Mouse (Mus musculus): Measurements from ENCODE around the gene Pcbp2. TPM values are rescaled to one million over a fixed set of nuclear protein-coding genes. Genes with fewer than 3 reads are reported as not detected.

The Pcbp2 gene
- polyA plus RNA-seq, 1 experiment from 2014 or later = 140 TPM

DNA sequence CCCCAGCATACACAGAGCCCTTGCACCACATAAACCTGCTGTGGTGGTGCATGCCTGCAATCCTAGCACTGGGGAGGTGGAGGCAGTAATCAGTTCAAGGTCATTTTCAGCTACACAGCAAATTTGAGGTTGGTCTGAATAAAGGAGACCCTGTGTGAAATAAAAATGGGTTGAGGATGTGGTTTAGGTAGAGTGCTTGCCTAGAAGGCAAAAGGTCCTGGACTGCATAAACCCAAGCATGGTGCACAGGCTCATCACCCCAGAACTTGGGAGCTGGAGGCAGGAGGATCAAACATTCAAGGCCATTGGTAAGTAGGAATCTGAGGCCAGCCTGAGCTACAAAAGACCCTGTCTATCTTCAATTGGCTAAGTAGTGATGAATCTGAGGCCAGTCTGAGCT, 37.2 kb downstream of the Pcbp2 start:
- no peak for ATAC-seq (replicated peaks; ENCODE audit: extremely low read depth, insufficient read depth, low FRiP score)

DNA sequence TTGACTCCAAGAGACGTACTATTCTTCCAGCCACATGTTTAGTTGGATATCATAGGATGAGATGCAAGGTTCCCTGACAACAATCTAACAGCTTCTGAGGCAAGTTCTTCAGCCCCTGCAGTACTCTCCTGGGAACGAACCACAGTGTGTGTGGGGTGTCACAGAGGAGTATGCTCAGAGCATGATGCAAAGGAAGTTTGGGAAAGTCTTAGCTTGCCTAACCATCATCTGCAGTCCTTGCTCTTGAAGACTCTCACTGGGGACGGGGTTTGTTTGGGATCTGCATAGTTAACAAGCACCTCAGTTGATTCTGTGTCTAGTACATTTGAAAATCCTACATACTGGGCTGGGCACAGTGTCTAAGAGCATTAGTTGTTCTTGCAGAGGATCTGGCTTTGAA, 38.0 kb downstream of the Pcbp2 start:
- no peaks in the 10 kb centered on the region for H3K27me3 ChIP-seq (ENCODE audit: control insufficient read depth, insufficient read depth, low read length)
- peaks cover 14% of the 10 kb centered on the region for H3K36me3 ChIP-seq (ENCODE audit: control insufficient read depth, insufficient read depth)
- H3K4me2 ChIP-seq (ENCODE audit: low read depth, low read length) = no peak overlapping the region
- H3K27ac ChIP-seq (ENCODE audit: low read length) = no peak overlapping the region
- no peak overlapping the region for H3K4me3 ChIP-seq (ENCODE audit: low read length)
- no peak overlapping the region for H3K9ac ChIP-seq (ENCODE audit: low read length)
- whole genome bisulfite sequencing = 82% methylated on average over 3 of the region's 3 CpGs
- no peaks in the 10 kb centered on the region for H3K9me3 ChIP-seq (replicated peaks; ENCODE audit: control insufficient read depth, low read length)
- no peak for ATAC-seq (replicated peaks; ENCODE audit: extremely low read depth, insufficient read depth, low FRiP score)
- H3K4me1 ChIP-seq (ENCODE audit: control insufficient read depth, insufficient read depth, low read length) = peaks cover 22% of the 10 kb centered on the region

More for the DNA sequence above, 37.2 kb downstream of the Pcbp2 start:
- H3K4me2 ChIP-seq (ENCODE audit: low read depth, low read length) = no peak overlapping the region
- no peak overlapping the region for H3K4me3 ChIP-seq (ENCODE audit: low read length)
- no peak overlapping the region for H3K9ac ChIP-seq (ENCODE audit: low read length)
- no peaks in the 10 kb centered on the region for H3K27me3 ChIP-seq (ENCODE audit: control insufficient read depth, insufficient read depth, low read length)
- no peak overlapping the region for H3K27ac ChIP-seq (ENCODE audit: low read length)
- peaks cover 22% of the 10 kb centered on the region for H3K4me1 ChIP-seq (ENCODE audit: control insufficient read depth, insufficient read depth, low read length)
- H3K9me3 ChIP-seq (replicated peaks; ENCODE audit: control insufficient read depth, low read length) = no peaks in the 10 kb centered on the region
- H3K36me3 ChIP-seq (ENCODE audit: control insufficient read depth, insufficient read depth) = peaks cover 18% of the 10 kb centered on the region

DNA sequence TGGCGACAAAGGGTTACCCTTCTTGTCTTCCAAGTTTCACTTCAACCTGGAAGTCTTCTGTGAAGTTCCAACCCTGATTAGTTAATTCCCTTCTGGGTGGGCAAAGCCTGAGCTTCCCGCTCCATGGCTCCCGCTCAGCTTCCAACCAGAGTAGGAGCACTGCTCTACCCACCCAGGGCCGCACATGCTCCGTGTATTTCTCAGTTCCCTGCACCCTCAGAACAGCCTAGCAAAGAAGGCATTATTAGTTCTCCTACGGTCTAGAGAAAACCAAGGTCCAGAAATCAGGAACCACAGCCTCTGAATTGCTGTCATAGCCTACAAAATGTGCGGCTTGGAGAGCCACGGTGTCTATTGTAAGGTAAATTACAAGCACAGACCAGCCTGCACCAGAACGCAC, 39.8 kb downstream of the Pcbp2 start:
- Histone ChIP-seq H3K36me3 (ENCODE audit: control insufficient read depth, insufficient read depth) (no peaks in the 10 kb centered on the region), H3K27me3 (ENCODE audit: control insufficient read depth, insufficient read depth, low read length) (no peaks in the 10 kb centered on the region), H3K27ac (ENCODE audit: low read length) (peak overlapping the region; percentile 84), H3K4me2 (ENCODE audit: low read depth, low read length) (peak overlapping the region; percentile 81), H3K9ac (ENCODE audit: low read length) (peak overlapping the region; percentile 72), H3K9me3 (replicated peaks; ENCODE audit: control insufficient read depth, low read length) (no peaks in the 10 kb centered on the region), H3K4me1 (ENCODE audit: control insufficient read depth, insufficient read depth, low read length) (peaks cover 22% of the 10 kb centered on the region), H3K4me3 (ENCODE audit: low read length) (peak overlapping the region; percentile 60)
- ATAC-seq (replicated peaks; ENCODE audit: extremely low read depth, insufficient read depth, low FRiP score) = peak; percentile 39; the same call in 1 of the 2 replicates
- WGBS = 6% methylated on average over 9 of the region's 9 CpGs

DNA sequence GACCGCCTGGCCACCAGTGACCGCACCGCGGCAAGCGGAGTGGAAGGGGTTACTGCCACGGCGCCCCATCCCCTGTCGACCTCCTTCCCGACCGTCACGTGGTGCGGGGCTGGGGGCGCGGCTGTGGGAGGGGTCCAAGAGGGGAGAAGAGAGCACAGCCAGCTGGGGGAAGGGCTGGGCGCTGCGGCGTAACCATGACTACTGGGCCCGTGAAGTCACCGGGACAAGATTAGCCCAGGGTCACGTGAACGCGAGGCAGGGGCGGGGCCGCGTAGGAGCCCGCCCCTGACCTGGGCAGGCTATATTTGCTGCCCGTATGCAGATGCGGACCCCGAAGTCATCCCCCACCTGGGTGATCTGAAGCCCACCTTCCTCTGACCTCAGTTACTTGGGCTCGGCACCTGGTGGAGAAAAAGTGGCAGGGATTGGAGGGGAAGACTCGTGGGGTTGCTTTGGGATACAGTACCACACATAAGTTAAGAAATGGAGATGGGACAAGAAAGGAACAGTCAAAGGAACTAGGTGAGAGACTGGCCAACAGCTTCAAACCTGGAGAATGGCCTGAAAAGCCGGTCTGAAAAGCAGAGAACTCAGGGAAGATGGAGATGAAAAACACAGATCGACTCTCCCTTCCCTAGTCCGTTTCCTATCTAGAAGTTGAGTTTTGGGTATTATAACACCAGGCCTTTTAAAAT, 40.4 kb downstream of the Pcbp2 start:
- peak; percentile 94 for ATAC-seq (replicated peaks; ENCODE audit: extremely low read depth, insufficient read depth, low FRiP score)
- H3K27ac ChIP-seq (ENCODE audit: low read length) = peak overlapping the region; percentile 84
- H3K9me3 ChIP-seq (replicated peaks; ENCODE audit: control insufficient read depth, low read length) = no peaks in the 10 kb centered on the region
- H3K4me1 ChIP-seq (ENCODE audit: control insufficient read depth, insufficient read depth, low read length) = peaks cover 23% of the 10 kb centered on the region
- 3% methylated on average over 34 of the region's 34 CpGs for WGBS
- H3K4me2 ChIP-seq (ENCODE audit: low read depth, low read length) = peak overlapping the region; percentile 81
- H3K4me3 ChIP-seq (ENCODE audit: low read length) = peak overlapping the region; percentile 60
- peak overlapping the region; percentile 72 for H3K9ac ChIP-seq (ENCODE audit: low read length)
- H3K36me3 ChIP-seq (ENCODE audit: control insufficient read depth, insufficient read depth) = no peaks in the 10 kb centered on the region
- H3K27me3 ChIP-seq (ENCODE audit: control insufficient read depth, insufficient read depth, low read length) = no peaks in the 10 kb centered on the region

DNA sequence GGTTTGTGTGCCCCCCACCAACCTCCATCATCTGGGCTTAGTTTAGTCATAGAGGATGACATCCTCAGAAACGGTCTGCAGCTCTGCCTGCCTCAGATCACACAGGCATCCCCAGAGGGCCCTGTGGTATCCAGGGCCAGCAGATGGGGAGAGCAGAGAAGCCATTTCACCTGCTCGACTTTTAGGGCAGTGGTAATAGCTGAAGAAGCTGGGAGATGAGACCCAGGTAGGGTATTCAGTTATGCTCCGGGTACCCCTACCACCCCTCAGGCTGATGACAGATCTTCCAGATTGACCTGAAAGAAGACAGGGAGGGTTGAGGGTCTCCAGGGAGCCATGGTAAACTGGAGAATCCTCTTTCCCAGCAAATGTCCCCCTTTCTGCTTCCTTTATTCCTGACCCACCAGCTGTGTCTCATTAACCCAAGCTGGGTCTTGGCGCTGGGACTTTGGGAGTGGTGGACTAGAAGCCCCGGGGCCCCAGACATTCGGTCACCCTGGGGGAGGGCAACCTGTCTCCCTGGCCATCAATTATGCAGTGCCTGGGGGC, 41.0 kb downstream of the Pcbp2 start:
- no peaks in the 10 kb centered on the region for H3K27me3 ChIP-seq (ENCODE audit: control insufficient read depth, insufficient read depth, low read length)
- H3K9ac ChIP-seq (ENCODE audit: low read length) = no peak overlapping the region
- no peaks in the 10 kb centered on the region for H3K36me3 ChIP-seq (ENCODE audit: control insufficient read depth, insufficient read depth)
- ATAC-seq (replicated peaks; ENCODE audit: extremely low read depth, insufficient read depth, low FRiP score) = no peak
- 27% methylated on average over 6 of the region's 6 CpGs for WGBS
- H3K9me3 ChIP-seq (replicated peaks; ENCODE audit: control insufficient read depth, low read length) = no peaks in the 10 kb centered on the region
- peaks cover 26% of the 10 kb centered on the region for H3K4me1 ChIP-seq (ENCODE audit: control insufficient read depth, insufficient read depth, low read length)
- H3K27ac ChIP-seq (ENCODE audit: low read length) = no peak overlapping the region; the same call in 1 of the 2 replicates
- no peak overlapping the region for H3K4me3 ChIP-seq (ENCODE audit: low read length)
- H3K4me2 ChIP-seq (ENCODE audit: low read depth, low read length) = peak overlapping the region; percentile 81

DNA sequence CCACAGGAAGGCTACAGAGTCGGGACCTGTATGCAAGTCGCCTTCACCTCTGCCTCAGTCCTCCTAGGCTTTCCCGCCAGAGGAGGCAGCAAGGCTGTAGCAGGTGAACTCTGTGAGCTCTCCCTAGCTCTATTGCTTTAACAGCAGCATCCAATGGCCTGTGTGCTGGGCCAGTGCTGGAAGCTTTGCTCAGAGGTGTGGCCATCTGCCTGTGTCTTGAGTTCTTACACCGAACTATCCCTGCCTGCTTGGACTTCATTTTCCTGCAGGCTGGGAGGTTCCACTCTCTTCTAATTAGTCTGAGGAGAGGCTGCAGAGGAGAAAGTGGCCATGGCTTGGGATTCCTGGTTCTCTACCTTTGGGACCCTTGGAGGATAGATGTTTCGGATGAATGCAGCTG, 41.7 kb downstream of the Pcbp2 start:
- 50% methylated on average over 5 of the region's 5 CpGs for WGBS
- Histone ChIP-seq H3K27ac (ENCODE audit: low read length) (no peak overlapping the region), H3K4me2 (ENCODE audit: low read depth, low read length) (no peak overlapping the region), H3K36me3 (ENCODE audit: control insufficient read depth, insufficient read depth) (no peaks in the 10 kb centered on the region), H3K4me3 (ENCODE audit: low read length) (no peak overlapping the region), H3K9me3 (replicated peaks; ENCODE audit: control insufficient read depth, low read length) (no peaks in the 10 kb centered on the region), H3K4me1 (ENCODE audit: control insufficient read depth, insufficient read depth, low read length) (peaks cover 26% of the 10 kb centered on the region), H3K27me3 (ENCODE audit: control insufficient read depth, insufficient read depth, low read length) (no peaks in the 10 kb centered on the region), H3K9ac (ENCODE audit: low read length) (no peak overlapping the region)
- no peak for ATAC-seq (replicated peaks; ENCODE audit: extremely low read depth, insufficient read depth, low FRiP score)

DNA sequence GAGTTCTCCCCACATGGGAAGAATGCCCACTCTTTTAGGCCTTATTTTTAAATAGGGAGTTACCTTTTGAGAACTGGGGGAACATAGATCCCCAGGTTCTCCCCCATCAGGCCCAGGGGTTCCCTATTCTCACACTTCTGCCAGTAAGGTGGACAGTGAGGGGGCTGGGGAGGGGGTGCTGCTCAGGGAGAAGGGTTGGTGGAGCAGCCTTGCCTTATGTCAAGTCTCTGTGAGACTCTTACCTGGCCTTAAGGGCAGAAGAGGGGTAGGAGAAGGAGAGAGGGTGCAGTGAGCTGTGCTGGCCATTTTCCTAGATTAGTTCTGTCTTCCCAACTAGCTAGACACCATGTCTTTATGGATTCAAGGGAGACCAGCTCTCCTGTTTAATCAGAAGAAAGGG, 42.1 kb downstream of the Pcbp2 start:
- Histone ChIP-seq H3K27ac (ENCODE audit: low read length) (no peak overlapping the region), H3K4me3 (ENCODE audit: low read length) (no peak overlapping the region), H3K36me3 (ENCODE audit: control insufficient read depth, insufficient read depth) (no peaks in the 10 kb centered on the region), H3K9me3 (replicated peaks; ENCODE audit: control insufficient read depth, low read length) (no peaks in the 10 kb centered on the region), H3K4me1 (ENCODE audit: control insufficient read depth, insufficient read depth, low read length) (peaks cover 26% of the 10 kb centered on the region), H3K4me2 (ENCODE audit: low read depth, low read length) (no peak overlapping the region), H3K9ac (ENCODE audit: low read length) (no peak overlapping the region), H3K27me3 (ENCODE audit: control insufficient read depth, insufficient read depth, low read length) (no peaks in the 10 kb centered on the region)
- no peak for ATAC-seq (replicated peaks; ENCODE audit: extremely low read depth, insufficient read depth, low FRiP score)

DNA sequence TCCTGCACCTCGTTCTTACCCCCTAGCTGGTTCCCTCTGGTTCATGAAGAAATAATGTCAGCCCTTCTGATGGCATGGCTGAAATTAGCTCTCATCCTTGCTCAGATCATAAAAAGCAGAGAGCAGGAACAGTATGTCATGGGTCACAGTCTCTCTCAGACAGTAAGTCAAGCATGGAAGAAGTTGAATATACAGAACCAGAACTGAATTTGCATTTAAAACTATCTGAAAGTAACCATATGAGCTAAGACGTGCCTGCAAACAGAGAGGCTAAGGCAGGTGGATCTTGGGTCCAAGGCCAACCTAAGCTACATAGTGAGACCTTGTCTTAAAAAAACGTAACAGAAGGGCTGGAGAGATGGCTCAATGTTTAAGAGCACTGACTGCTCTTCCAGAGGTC, 42.7 kb downstream of the Pcbp2 start:
- Histone ChIP-seq H3K36me3 (ENCODE audit: control insufficient read depth, insufficient read depth) (no peaks in the 10 kb centered on the region), H3K4me1 (ENCODE audit: control insufficient read depth, insufficient read depth, low read length) (peaks cover 26% of the 10 kb centered on the region), H3K4me2 (ENCODE audit: low read depth, low read length) (no peak overlapping the region), H3K27ac (ENCODE audit: low read length) (no peak overlapping the region), H3K4me3 (ENCODE audit: low read length) (no peak overlapping the region), H3K27me3 (ENCODE audit: control insufficient read depth, insufficient read depth, low read length) (no peaks in the 10 kb centered on the region), H3K9ac (ENCODE audit: low read length) (no peak overlapping the region), H3K9me3 (replicated peaks; ENCODE audit: control insufficient read depth, low read length) (no peaks in the 10 kb centered on the region)
- no peak for ATAC-seq (replicated peaks; ENCODE audit: extremely low read depth, insufficient read depth, low FRiP score)
- 74% methylated on average over 3 of the region's 3 CpGs for WGBS

DNA sequence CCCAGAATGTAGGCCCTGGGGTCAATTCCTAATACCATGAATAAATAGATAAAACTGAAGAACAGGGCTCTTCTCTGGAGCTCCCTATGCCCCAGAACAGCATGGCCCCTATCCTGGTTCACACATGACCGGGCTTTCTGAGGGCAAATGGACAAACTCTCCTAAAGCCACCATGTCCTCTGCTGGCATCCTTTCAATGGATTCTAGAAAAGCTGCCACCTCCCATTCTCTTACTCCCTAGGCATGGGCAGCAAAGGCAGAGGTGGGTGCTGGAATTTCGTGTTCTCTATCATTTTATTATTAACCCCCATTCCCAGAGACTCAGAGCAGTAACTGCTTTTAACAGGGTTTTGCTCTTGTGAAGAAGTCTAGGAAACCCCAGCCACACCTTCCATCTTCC, 44.9 kb downstream of the Pcbp2 start:
- no peak overlapping the region for H3K9ac ChIP-seq (ENCODE audit: low read length)
- no peak overlapping the region for H3K4me3 ChIP-seq (ENCODE audit: low read length)
- H3K9me3 ChIP-seq (replicated peaks; ENCODE audit: control insufficient read depth, low read length) = no peaks in the 10 kb centered on the region
- no peaks in the 10 kb centered on the region for H3K36me3 ChIP-seq (ENCODE audit: control insufficient read depth, insufficient read depth)
- H3K4me2 ChIP-seq (ENCODE audit: low read depth, low read length) = no peak overlapping the region
- H3K27ac ChIP-seq (ENCODE audit: low read length) = no peak overlapping the region
- H3K27me3 ChIP-seq (ENCODE audit: control insufficient read depth, insufficient read depth, low read length) = no peaks in the 10 kb centered on the region
- 91% methylated on average over 2 of the region's 2 CpGs for WGBS
- ATAC-seq (replicated peaks; ENCODE audit: extremely low read depth, insufficient read depth, low FRiP score) = no peak
- peaks cover 27% of the 10 kb centered on the region for H3K4me1 ChIP-seq (ENCODE audit: control insufficient read depth, insufficient read depth, low read length)
